Mouse (Mus musculus): ENCODE data around the gene Cln3. TPM values are rescaled to one million over a fixed set of nuclear protein-coding genes. Genes with fewer than 3 reads are reported as not detected.

Cln3 gene
- polyA plus RNA-seq, 1 experiment: not detected

DNA sequence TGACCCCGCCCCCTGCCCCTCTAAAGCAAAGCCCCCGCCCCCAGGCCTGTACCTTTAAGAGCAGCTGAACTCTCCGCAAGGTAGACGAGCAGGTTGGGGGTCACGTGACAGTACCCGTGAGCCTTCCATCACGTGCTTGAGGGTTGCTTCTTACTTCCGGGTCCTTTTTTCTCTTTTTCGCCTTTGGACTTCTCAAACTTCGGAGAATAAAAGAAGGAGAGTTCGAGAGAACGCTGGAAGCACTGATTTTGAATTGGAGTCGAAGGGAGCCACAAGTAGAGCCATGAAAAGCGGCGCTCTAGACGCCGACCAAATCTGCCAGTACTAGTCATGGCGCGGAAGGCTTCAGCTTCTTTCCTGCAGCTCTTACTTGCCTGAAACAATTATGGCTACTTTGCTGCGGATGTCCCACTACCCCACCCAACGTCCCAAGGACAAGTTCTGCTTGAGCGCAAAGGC lies 2.3 kb downstream of the Cln3 start:
- WGBS: under 1% methylated on average over 22 of the region's 22 CpGs
- Histone ChIP-seq H3K27ac (ENCODE audit: insufficient read depth, low read depth, low read length) (peak overlapping the region; percentile 96), H3K4me3 (ENCODE audit: insufficient read depth, low read depth, low read length) (peak overlapping the region; percentile 80), H3K4me1 (ENCODE audit: control insufficient read depth, insufficient read depth, low read length) (peaks cover 16% of the 10 kb centered on the region)
- TF ChIP-seq POLR2A (IDR thresholded peaks at IDR 0.05; ENCODE audit: insufficient read depth, low read depth, low read length): no peak
- TF ChIP-seq CTCF (IDR thresholded peaks at IDR 0.05; ENCODE audit: insufficient read depth, low read depth, low read length): no peak

- H3K4me3 ChIP-seq (ENCODE audit: insufficient read depth, low read depth, low read length): peak overlapping the region; percentile 80
- peaks cover 11% of the 10 kb centered on the region for H3K4me1 ChIP-seq (ENCODE audit: control insufficient read depth, insufficient read depth, low read length)
- no peak overlapping the region for H3K27ac ChIP-seq (ENCODE audit: insufficient read depth, low read depth, low read length)
- 2% methylated on average over 20 of the region's 20 CpGs for WGBS
- TF ChIP-seq CTCF (IDR thresholded peaks at IDR 0.05; ENCODE audit: insufficient read depth, low read depth, low read length): no peak
- no peak for TF ChIP-seq POLR2A (IDR thresholded peaks at IDR 0.05; ENCODE audit: insufficient read depth, low read depth, low read length)
Measured at GRCm38 (mm10) chr7:126582759-126583158, 2.9 kb downstream of the Cln3 start.

- 69% methylated on average over 6 of the region's 6 CpGs for WGBS
- no peak overlapping the region for H3K27ac ChIP-seq (ENCODE audit: insufficient read depth, low read depth, low read length)
- H3K4me3 ChIP-seq (ENCODE audit: insufficient read depth, low read depth, low read length): no peak overlapping the region
- TF ChIP-seq CTCF (IDR thresholded peaks at IDR 0.05; ENCODE audit: insufficient read depth, low read depth, low read length) (no peak), POLR2A (IDR thresholded peaks at IDR 0.05; ENCODE audit: insufficient read depth, low read depth, low read length) (no peak)
- peaks cover 7% of the 10 kb centered on the region; the same call in 1 of the 2 replicates for H3K4me1 ChIP-seq (ENCODE audit: control insufficient read depth, insufficient read depth, low read length)
Measured at GRCm38 (mm10) chr7:126581661-126582060, 4.0 kb downstream of the Cln3 start.

DNA sequence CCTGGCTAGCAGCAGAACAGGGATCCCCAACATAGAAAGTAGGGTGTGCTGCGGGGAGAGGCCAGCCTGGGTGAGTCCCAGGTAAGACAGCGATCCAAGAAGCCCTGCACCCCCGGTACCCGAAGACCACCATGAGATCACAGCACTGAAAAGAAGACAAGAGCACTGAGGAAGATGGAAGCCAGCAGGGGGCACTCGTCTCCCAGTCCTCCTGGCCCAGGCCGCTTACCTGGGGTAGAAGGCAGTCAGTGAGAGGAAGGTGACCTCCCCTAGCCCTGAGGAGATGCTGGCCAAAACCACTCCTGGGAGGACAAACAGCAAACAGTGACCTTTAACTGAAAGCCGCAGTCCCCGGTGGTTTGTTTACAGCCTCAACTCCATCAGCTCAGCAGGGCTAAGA lies 6.4 kb downstream of the Cln3 start:
- Histone ChIP-seq H3K4me1 (ENCODE audit: control insufficient read depth, insufficient read depth, low read length) (peaks cover 7% of the 10 kb centered on the region; the same call in 1 of the 2 replicates), H3K27ac (ENCODE audit: insufficient read depth, low read depth, low read length) (no peak overlapping the region), H3K4me3 (ENCODE audit: insufficient read depth, low read depth, low read length) (no peak overlapping the region)
- no peak for TF ChIP-seq POLR2A (IDR thresholded peaks at IDR 0.05; ENCODE audit: insufficient read depth, low read depth, low read length)
- peak; percentile 41; the same call in 1 of the 2 replicates for TF ChIP-seq CTCF (IDR thresholded peaks at IDR 0.05; ENCODE audit: insufficient read depth, low read depth, low read length)
- 58% methylated on average over 8 of the region's 8 CpGs for WGBS

GRCm38 (mm10) chr7:126576946-126577345 lies 8.7 kb downstream of the Cln3 start:
- Histone ChIP-seq H3K4me3 (ENCODE audit: insufficient read depth, low read depth, low read length) (no peak overlapping the region), H3K4me1 (ENCODE audit: control insufficient read depth, insufficient read depth, low read length) (peaks cover 3% of the 10 kb centered on the region; the same call in 1 of the 2 replicates), H3K27ac (ENCODE audit: insufficient read depth, low read depth, low read length) (no peak overlapping the region)
- WGBS: 53% methylated on average over 8 of the region's 8 CpGs
- TF ChIP-seq POLR2A (IDR thresholded peaks at IDR 0.05; ENCODE audit: insufficient read depth, low read depth, low read length): no peak
- no peak for TF ChIP-seq CTCF (IDR thresholded peaks at IDR 0.05; ENCODE audit: insufficient read depth, low read depth, low read length)

DNA sequence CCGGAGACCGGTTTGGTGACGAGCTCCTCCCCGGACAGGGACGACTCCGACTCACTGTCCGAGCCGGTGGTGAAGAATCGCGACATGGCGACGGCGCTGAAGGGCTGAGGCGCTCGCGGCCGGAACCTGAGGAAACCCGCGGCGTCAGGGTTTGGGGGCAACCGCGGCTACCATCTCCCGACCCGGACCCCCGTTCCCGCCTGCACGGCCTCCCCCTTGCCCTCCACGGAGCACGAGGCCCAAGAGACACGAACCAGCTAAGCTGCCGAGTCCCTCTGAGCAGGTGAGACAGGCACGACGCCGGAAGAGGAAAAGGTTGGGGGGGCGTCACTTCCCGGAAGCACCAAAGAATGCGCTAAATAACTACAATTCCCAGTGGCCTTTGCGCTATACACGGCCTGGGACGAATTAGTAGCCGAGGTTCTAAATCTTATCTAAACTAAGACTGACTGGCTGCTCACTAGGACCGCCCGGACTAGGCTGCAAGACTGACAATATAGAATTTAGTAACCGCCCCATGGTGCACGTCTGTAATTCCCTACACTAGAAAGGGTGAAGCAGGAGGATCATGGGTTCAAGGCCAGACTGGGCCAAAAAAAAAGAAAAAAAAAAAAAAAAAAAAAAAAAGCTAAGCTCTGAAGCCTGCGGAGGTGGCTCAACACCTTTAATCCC lies 19.4 kb downstream of the Cln3 start, which contains the start of gene Eif3c:
Gene Eif3c (minus strand): TSS at position 318 of the 672 bp plus-strand sequence.
- peaks cover 2% of the 10 kb centered on the region; the same call in 1 of the 2 replicates for H3K4me1 ChIP-seq (ENCODE audit: control insufficient read depth, insufficient read depth, low read length)
- TF ChIP-seq CTCF (IDR thresholded peaks at IDR 0.05; ENCODE audit: insufficient read depth, low read depth, low read length) (no peak), POLR2A (IDR thresholded peaks at IDR 0.05; ENCODE audit: insufficient read depth, low read depth, low read length) (peak; percentile 45; the same call in 1 of the 2 replicates)
- peak within 1 kb of the TSS; percentile 64 for H3K27ac ChIP-seq (ENCODE audit: insufficient read depth, low read depth, low read length)
- WGBS: under 1% methylated on average over 43 of the region's 46 CpGs
- H3K4me3 ChIP-seq (ENCODE audit: insufficient read depth, low read depth, low read length): peak within 1 kb of the TSS; percentile 70

DNA sequence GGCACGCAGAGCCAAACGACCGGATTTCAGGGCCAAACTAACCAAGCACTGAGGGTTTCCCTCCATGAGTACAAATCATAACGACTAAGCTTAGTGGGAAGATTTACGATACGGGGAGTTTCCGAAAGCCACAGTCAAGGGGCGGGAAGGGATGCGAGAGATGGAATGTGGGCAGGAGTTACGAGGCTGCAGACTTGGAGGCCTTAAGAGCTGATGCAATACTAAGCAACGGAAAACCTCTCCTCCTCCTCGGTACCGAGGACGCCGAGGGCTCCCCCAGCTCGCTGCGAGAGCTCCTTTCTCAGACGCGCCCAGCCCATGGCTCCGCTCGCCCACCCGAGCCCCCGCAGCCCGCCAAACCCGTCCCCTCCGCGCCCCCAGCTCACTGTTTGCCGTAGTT lies 19.9 kb downstream of the Cln3 start:
- TF ChIP-seq POLR2A (IDR thresholded peaks at IDR 0.05; ENCODE audit: insufficient read depth, low read depth, low read length) (no peak), CTCF (IDR thresholded peaks at IDR 0.05; ENCODE audit: insufficient read depth, low read depth, low read length) (no peak)
- Histone ChIP-seq H3K4me1 (ENCODE audit: control insufficient read depth, insufficient read depth, low read length) (peaks cover 2% of the 10 kb centered on the region; the same call in 1 of the 2 replicates), H3K4me3 (ENCODE audit: insufficient read depth, low read depth, low read length) (peak overlapping the region; percentile 70), H3K27ac (ENCODE audit: insufficient read depth, low read depth, low read length) (no peak overlapping the region)
- under 1% methylated on average over 27 of the region's 28 CpGs for WGBS

GRCm38 (mm10) chr7:126556635-126557034 lies 29.0 kb downstream of the Cln3 start:
- no peak overlapping the region for H3K27ac ChIP-seq (ENCODE audit: insufficient read depth, low read depth, low read length)
- no peak overlapping the region for H3K4me3 ChIP-seq (ENCODE audit: insufficient read depth, low read depth, low read length)
- TF ChIP-seq POLR2A (IDR thresholded peaks at IDR 0.05; ENCODE audit: insufficient read depth, low read depth, low read length) (no peak), CTCF (IDR thresholded peaks at IDR 0.05; ENCODE audit: insufficient read depth, low read depth, low read length) (no peak)
- 96% methylated on average over 5 of the region's 5 CpGs for WGBS
- no peaks in the 10 kb centered on the region for H3K4me1 ChIP-seq (ENCODE audit: control insufficient read depth, insufficient read depth, low read length)

- Histone ChIP-seq H3K4me1 (ENCODE audit: control insufficient read depth, insufficient read depth, low read length) (0 out of 2 replicates have a peak, but pooled peaks cover 3% of the 10 kb centered on the region), H3K4me3 (ENCODE audit: insufficient read depth, low read depth, low read length) (no peak overlapping the region), H3K27ac (ENCODE audit: insufficient read depth, low read depth, low read length) (no peak overlapping the region)
- WGBS: 97% methylated on average over 1 of the region's 1 CpGs
- TF ChIP-seq POLR2A (IDR thresholded peaks at IDR 0.05; ENCODE audit: insufficient read depth, low read depth, low read length): no peak
- no peak for TF ChIP-seq CTCF (IDR thresholded peaks at IDR 0.05; ENCODE audit: insufficient read depth, low read depth, low read length)
Measured at GRCm38 (mm10) chr7:126554796-126555195, 30.8 kb downstream of the Cln3 start.
